Mouse (Mus musculus): ENCODE data around the gene Pank3. TPM values are rescaled to one million over a fixed set of nuclear protein-coding genes. Genes with fewer than 3 reads are reported as not detected.
"Not testable (repeated sequence)": the region's sequence is repeated elsewhere in the genome, so short reads cannot be mapped to it uniquely, and the experiment has no call there.

Pank3 gene
- total RNA-seq, 2 experiments from 2014 or later: 56.5 to 57.0 TPM

DNA sequence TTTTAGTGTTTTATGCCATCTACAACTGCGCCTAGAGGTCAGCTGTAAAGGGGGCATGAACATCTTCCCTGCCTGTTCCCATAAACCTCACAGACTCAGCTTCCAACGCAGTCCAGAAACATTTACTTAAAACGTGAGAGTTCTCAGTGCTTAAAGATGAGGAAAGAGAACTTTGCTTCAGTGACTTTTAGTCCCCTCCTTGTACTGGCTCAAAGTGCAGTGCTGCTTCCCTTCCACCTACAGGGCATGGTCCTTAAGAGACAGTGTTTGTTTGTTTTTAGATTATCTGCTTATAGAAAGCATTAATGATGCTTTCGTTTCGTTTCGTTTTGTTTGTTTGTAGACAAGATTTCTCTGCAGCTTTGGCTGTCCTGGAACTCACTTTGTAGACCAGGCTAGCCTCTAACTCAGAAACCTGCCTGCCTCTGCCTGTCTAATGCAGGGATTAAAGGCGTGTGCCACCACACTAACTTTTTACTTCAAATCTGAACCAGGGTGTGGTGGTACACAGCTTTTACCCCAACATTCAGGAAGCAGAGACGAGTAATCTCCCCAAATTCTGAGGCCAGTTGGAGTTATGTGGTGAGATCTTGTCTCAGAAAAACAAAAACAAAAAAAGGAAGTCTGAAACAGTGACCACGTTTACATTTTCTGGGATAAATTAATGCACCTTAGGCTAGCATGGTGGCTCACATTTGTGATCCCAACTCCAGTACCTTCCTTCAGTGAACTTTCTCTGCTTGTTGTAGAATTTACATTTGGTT, 1.6 kb downstream of the Pank3 start:
- intact Hi-C loops (cut with DNase I): no loop called here

DNA sequence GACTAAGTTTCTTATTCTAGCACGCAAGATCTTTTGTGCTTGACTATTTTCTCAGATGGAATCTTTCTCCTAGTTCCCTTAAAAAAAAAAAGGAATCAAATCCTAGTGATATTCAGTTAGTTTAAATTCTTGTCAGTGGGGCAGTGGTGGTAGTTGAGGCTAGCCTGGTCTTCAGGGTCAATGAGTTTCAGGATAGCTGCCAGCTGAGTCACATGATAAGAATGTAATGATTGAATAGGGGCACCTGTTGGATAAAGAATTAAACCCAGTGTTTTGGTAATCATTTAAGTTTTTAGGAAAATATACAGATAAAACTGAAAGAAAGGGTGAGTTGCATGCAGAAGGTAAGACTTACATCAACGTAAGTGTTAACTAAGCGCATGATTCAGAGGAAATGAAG, 6.3 kb downstream of the Pank3 start:
- intact Hi-C loops (cut with DNase I): no loop called here

More for the DNA sequence above, 1.6 kb downstream of the Pank3 start:
- DNase-seq (ENCODE audit: extremely low spot score in 1 of 2, low spot score in 2 of 2): no peak

DNA sequence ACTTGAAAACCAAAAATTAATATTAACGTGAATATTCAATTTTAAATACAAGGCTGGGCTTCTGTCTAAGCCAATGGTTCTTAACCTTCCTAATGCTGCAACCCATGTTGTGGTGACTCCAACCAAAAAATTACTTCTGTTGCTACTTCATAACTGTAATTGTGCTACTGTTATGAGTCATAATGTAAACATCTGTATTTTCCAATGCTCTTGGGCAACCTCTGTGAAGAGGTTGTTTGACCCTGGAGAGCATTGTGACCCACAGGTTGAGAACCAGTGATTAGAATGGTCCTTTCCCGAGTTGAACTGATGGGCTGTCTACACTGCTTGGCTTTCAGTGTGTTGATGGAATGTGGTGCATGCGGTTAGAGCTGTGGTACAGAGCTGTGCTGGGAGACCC, 7.2 kb downstream of the Pank3 start:
- DNase-seq (ENCODE audit: extremely low spot score in 1 of 2, low spot score in 2 of 2): no peak
- intact Hi-C loops (cut with DNase I): no loop called here

More for the DNA sequence above, 6.3 kb downstream of the Pank3 start:
- DNase-seq (ENCODE audit: extremely low spot score in 1 of 2, low spot score in 2 of 2): no peak

DNA sequence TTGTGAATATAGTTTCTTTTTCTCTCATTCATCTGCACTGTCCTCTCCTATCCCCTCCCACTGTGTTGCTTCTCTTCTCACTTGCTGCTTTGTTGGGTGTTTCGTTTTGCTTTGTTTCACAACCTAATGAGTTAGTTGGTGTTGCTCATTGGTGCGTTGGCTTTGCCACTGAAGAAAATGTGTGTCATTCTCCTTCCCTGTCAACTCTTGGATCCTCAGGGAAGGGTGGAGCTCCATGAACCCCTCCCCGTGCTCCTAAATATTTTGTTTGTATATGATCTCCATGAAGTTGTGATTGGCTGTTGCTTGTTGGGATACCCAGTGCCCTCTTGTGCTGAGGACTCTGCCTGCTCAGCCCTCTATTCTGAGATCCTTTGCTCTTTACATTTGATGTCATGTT, 11.1 kb downstream of the Pank3 start:
- no peak for DNase-seq (ENCODE audit: extremely low spot score in 1 of 2, low spot score in 2 of 2)
- intact Hi-C loops (cut with DNase I): no loop called here

DNA sequence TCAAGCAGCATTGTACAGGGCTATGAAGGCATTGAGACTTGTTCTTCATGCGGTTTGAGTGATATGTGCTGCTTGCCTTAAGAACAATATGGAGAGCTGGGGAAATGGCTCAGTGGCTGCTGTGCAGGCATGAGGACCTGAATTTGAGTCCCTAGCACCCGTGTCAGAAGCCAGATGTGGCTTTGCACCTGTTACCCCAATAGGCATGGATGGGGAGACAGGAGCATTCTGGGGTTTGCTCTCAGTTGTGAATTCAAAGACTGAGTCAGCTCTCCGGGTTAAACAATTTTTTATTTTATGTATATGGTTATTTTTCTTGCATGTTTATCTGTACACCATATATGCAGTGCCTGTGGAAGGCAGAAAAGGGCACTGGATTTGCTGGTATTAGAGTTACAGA, 13.2 kb downstream of the Pank3 start:
- intact Hi-C loops (cut with DNase I): no loop called here
- DNase-seq (ENCODE audit: extremely low spot score in 1 of 2, low spot score in 2 of 2): no peak

DNA sequence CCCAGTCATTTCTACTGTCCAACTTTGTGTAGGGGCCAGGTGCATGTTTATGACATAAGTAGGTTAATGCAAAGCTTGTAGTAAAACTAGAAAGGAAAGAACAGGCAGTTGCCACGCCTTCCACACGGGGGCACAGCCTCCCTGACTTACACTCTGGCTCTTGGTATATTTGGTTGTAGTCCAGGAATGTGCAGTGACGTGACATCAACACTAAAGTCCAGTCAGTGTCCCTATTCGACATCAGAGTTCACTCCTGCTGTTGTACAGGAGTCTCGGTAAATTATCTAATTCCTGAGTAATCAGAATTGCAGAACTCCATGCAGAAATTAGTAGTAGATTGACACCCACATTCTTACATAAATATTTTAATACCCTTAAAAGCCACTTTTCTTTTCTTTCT, 13.8 kb downstream of the Pank3 start:
- no peak for DNase-seq (ENCODE audit: extremely low spot score in 1 of 2, low spot score in 2 of 2)
- intact Hi-C loops (cut with DNase I): no loop called here

DNA sequence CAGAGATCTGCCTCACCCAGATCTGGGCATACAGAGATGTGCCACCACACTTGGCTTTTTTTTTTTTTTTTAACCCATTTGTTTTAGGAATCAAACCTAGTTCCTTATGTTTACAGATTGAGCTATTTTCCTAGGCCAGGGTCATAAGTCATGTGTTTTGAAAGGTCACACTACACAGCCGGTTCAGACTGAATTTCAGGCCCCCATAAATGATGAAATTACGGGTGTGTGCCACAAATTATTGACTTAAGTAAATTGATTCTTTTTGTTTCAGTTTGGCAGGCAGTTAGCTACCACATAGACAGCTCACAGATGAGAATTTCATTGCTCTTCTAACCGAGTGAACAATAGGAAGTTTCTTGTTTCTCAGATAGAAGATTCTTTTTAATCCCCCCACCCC, 14.7 kb downstream of the Pank3 start:
- intact Hi-C loops (cut with DNase I): no loop called here
- DNase-seq (ENCODE audit: extremely low spot score in 1 of 2, low spot score in 2 of 2): no peak

DNA sequence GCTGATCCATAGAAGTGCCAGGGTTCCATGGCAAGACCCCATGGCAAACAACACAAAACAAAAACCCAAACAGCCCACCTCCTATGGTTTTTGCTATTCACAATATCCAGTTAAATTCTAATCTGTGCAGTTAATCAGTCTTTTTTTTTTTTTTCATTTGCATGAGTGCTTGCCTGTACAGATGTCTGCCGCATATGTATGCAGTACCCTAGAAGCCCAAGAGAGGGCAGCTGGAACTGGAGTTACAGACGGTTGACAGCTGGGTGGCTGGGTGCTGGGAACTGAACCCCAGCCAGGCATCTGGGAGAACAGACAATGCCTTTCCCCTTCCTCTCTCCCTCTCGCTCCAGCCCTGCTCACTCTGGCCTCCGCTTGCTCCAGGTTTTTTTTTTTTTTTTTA, 15.3 kb downstream of the Pank3 start:
- DNase-seq (ENCODE audit: extremely low spot score in 1 of 2, low spot score in 2 of 2): no peak
- intact Hi-C loops (cut with DNase I): no loop called here

DNA sequence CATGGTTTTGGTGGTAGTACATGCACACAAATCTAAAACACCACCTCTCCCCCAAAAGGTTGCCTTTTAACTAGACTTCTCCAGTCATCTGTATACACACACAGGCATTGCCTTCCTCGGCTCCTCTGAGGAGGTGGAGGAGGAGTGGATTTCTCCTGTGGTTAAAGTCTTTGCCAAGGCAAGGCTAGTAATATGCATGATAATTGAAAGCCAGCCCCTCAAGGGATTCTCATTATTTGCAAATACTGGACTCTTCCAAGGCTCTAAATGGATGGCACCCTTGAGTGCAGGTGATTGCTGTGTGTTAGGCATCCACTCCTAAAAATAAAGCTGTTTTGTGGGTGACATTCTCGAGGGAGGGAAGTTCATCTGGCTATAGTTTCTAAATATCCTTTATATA, 19.2 kb downstream of the Pank3 start:
- intact Hi-C loops (cut with DNase I): loop anchor here (5.0 kb wide), 1 partner anchor 34 kb away; no protein-coding TSS in a partner anchor
- DNase-seq (ENCODE audit: extremely low spot score in 1 of 2, low spot score in 2 of 2): no peak

DNA sequence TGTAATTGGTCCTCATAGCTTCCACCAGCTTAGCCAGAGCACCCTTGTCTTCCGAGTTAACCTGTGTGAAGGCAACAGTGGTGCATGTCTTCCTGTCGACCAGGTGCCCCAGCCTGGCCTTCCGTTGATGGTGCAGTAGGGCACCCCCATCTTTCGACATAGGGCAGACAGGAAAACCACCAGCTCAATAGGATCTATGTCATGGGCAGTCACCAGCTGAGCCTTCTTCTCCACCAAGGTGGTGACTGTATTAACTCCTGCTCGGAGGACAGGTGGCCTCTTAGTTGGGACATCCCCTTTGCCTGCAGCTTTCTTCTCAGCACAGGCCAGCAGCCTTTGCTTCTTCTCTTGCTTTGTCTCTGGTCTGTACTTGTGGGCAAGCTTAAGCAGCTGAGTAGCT, 23.5 kb downstream of the Pank3 start:
- DNase-seq (ENCODE audit: extremely low spot score in 1 of 2, low spot score in 2 of 2); intact Hi-C loops (cut with DNase I): not testable (repeated sequence)

DNA sequence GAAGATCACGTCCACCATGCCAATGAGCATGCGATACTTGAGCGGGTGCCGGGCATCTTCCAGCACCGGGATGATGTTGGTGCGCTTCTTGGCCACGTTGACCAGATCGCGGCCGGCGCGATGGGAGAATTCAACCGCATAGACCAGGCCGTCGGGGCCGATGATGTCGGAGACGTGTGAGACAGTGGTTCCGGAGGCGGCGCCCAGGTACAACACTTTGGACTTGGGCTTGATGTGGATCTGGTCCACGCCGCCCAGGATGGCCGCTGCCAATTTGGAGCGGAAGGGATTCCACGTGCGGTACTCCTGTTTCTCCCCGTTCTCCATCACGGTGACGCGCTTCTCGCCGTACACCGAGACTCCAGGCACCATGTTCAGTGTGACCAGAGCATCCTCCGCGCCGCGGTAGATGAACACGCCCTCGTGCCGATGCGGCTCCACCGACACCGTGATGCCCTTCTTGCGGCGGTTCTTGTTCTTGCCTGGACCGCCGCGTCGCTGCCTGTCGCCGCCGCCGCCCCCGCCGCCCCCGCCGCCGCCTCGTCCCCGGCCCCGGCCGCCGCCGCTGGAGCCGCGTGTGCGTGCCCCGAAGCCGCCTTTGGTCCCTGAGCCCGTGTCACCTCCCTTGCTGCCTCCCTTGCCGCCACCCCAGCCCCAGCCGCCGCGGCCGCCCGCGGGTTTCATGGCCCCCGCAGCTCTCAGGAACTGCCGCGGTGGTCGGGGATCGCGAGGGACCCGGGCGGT, 28.6 kb downstream of the Pank3 start:
- intact Hi-C loops (cut with DNase I): no loop called here
- peak; percentile 15 to 51 for DNase-seq (ENCODE audit: extremely low spot score in 1 of 2, low spot score in 2 of 2)

DNA sequence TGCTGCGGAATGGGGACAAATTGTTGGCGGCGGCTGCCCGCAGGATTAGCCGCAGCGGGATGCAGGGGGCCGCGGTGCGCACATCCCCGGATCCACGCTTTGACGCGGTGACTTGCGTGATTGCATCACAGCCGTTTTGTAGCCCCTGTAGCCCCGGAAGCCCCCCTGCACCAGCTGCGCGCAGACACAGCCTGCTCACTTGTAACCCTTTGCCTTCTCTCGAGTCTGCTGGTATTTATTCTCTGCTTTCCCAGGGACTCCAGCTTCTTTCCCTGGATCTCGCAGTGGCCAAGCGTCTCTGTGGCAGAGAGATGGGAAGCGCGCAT, 29.2 kb downstream of the Pank3 start:
- intact Hi-C loops (cut with DNase I): no loop called here
- DNase-seq (ENCODE audit: extremely low spot score in 1 of 2, low spot score in 2 of 2): peak; percentile 74 to 81

DNA sequence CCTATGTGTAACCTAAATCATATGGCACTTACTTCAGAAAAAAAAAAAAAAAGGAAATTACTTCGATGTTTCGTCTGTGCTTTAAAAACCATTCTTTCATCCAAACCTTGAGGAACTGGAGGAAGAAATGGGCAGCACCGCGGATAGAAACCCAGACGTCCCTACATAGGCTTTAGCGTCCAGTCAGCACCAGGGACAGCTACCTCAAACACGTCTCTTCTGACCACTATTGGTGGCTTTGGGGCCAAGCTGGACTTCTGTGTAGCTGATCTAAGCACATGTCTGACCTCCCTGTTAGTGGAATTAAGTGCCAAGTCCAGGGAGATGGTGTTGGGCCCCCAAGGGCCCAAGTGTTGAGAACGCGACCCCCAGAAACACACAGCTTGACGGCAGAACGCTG, 29.6 kb downstream of the Pank3 start, which contains the start of gene Fbll1:
Fbll1 (minus strand) TSS at position 11 of the 400 bp plus-strand sequence.
- DNase-seq (ENCODE audit: extremely low spot score in 1 of 2, low spot score in 2 of 2): peak in 1 of 2 experiments; percentile 49
- intact Hi-C loops (cut with DNase I): no loop called here

DNA sequence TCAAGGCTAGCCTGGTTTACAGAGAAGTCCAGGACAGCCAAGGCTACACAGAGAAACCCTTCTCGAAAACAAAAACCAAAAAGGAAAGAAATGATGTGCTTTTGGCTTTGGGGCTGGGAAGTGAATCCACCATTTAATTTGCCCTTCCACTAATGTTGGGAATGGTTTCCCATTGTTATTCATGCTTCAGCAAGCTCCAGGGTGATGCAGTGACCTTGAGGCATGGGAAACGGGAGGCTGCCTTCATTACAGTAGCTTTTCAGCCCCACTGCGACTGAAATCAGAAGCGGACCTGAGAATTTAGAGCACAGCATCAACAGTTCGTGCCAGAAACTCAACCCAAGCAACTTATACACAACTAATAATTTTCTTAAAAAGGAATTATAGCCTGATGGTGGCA, 32.0 kb downstream of the Pank3 start:
- intact Hi-C loops (cut with DNase I): no loop called here
- no peak for DNase-seq (ENCODE audit: extremely low spot score in 1 of 2, low spot score in 2 of 2)

DNA sequence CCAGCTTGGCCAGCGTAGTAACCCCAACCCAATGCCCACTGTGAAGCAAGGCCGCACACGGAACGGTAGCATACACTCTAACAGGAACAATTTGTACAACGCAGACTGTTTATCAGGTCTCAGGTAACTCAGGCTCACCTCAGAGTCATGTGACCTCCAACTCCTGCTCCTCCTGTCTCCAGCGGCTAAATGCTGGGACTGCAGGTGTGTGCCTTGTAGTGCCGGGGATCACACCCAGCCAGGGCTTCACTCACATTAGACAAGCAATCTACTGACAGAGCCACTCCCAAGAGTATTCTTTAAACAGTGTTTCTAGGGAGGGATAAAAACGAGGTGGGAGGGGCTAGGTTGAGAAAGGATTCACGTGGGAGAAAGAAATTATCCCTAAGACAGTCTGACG, 42.2 kb downstream of the Pank3 start:
- DNase-seq (ENCODE audit: extremely low spot score in 1 of 2, low spot score in 2 of 2): no peak
- intact Hi-C loops (cut with DNase I): no loop called here

DNA sequence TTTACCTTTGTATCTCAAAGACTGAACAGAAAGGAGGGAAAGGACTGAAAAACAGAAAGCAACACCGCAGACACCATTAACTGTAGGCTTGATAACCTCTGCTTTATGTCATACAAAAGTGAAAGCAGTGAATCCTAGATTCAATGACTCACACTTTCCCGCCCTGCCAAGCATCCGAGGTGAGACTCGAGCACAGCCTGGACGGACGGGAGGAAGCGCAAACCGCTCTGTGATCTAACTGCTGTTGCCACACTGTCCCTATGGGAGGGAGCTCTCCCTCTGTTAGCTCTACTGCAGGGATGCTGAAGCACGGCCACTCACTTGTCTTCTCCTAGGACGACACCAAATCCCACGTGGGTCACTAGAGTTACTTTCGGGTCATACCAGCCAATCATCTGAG, 47.0 kb downstream of the Pank3 start:
- intact Hi-C loops (cut with DNase I): no loop called here
- no peak for DNase-seq (ENCODE audit: extremely low spot score in 1 of 2, low spot score in 2 of 2)

DNA sequence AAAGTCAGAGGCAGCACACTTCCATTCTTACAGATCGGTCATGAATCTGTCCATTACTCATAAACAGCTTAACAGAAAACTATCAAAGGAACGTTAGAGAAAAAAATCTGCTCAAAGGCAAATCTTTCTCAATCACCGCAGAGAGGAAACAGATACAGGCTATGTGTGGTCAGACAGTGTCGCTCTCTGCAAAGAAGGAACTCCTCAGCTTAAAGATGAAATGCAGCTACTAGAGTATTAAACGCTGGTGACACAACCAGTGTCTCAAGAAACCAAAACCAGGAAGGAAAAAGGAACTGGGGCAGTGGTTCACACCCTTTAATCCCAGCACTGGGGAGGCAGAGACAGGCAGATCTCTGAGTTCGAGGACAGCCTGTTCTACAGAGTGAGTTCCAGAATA, 58.4 kb downstream of the Pank3 start:
- intact Hi-C loops (cut with DNase I): no loop called here
- DNase-seq (ENCODE audit: extremely low spot score in 1 of 2, low spot score in 2 of 2): no peak

DNA sequence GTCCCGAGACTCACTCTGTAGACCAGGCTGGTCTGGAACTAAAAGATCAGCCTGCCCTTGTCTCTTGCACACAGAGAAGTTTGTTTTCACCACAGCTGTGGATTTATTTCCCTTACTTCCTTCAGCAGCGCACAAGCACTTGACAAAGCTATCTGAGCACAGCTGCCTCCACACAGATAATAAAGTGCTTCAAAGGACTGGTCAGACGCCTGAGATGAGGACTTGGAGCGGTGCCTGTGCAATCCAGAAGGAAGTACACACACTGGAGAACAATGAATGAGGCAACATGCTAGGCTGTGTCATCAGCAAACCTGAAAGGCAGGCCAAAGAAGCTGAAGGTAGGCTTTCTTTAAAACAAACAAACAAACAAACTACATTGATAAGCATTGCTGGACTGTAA, 62.9 kb downstream of the Pank3 start:
- intact Hi-C loops (cut with DNase I): no loop called here
- DNase-seq (ENCODE audit: extremely low spot score in 1 of 2, low spot score in 2 of 2): peak in 1 of 2 experiments; percentile 28

DNA sequence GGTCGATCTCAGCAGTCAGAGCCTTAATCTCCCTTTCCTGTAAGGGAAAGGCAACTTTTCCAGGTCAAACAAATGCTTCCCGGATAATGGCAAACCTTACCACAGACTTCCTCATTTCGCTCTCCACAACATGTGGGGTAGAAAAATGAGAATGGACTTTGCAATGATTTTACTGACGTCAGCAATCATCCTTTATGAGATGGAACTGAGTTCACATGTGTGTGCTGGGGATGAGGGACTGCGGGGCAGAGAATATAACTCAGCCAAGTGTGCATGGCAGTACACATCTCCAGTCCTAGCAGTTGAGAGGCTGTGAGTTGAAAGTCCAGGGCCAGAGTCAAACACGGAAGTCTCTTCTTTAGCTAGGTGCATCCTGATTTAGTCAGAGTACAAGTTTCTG, 64.0 kb downstream of the Pank3 start:
- DNase-seq (ENCODE audit: extremely low spot score in 1 of 2, low spot score in 2 of 2): no peak
- intact Hi-C loops (cut with DNase I): no loop called here

DNA sequence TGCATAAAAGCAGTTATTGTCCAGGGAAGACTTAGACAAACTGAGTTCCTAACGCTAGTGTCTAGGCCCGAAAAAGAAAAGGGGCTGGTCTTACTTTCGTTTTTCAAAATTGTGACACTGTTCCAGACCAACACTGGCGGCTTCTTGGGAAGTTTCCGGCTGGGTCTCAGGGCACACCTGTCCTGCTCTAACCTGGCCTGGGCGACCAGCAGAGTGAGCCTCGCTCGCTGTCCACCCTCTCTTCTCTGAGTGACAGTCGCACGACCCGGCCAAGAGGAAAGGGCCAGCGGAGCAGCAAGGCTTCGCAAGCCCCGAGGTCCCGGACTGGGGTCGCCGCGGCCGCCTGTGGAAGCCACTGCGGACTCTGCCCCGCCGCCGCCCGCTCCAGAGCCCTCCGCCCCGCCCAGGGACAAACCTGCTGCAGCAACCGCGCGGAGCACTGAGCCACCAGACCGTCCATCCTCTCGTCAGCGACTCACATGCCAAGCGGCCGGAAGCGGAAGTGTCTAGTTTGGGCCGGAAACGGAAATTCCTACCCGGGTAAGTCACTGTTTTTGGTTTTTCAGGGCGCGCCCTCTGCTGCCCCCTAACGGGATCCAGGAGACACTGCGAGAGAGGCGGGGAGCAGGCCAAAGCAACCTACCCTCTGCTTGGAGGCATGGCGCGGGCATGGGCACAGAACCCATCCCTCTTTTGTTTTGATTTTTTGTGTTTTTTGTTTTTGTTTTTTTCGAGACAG, 64.9 kb downstream of the Pank3 start, which contains the start of gene Rars:
Rars (minus strand) TSS at position 485 of the 739 bp plus-strand sequence.
- peak; percentile 92 to 94 for DNase-seq (ENCODE audit: extremely low spot score in 1 of 2, low spot score in 2 of 2)
- intact Hi-C loops (cut with DNase I): no loop called here
